Mouse (Mus musculus) cerebellum, postnatal 14 days (tissue): ENCODE measurements at regions not wholly inside any gene's neighbourhood (a gene's known extent, or its start where the extent isn't known, plus 50 kb on each side); places are given as distances from the start of the nearest gene placed in this dataset.

Experiments used
- DNase-seq, 2 experiments: peaks; one replicate each; pipeline ENCODE4 v3.0.0; 2021; ENCODE audit warnings: mixed read lengths in 2 of 2

GRCm38 (mm10) chr14:25137312-25137711 is 321.7 kb upstream of the Zmiz1 start:
- DNase-seq = no peak

- peak; percentile 64 to 69 for DNase-seq
These were observed 320.5 kb upstream of the Zmiz1 start for GRCm38 (mm10) chr14:25138485-25138884.

GRCm38 (mm10) chr14:25141933-25142332 is 317.1 kb upstream of the Zmiz1 start:
- no peak for DNase-seq

- DNase-seq = no peak
These were observed 315.9 kb upstream of the Zmiz1 start for GRCm38 (mm10) chr14:25143051-25143450.

- DNase-seq = no peak
These were observed 311.3 kb upstream of the Zmiz1 start for GRCm38 (mm10) chr14:25147731-25148130.

- no peak for DNase-seq
These were observed 308.0 kb upstream of the Zmiz1 start for GRCm38 (mm10) chr14:25150968-25151367.

- peak; percentile 34 to 47 for DNase-seq
These were observed 307.5 kb upstream of the Zmiz1 start for GRCm38 (mm10) chr14:25151485-25151884.

- DNase-seq = peak; percentile 56 to 58
These were observed 305.4 kb upstream of the Zmiz1 start for GRCm38 (mm10) chr14:25153573-25153972.

GRCm38 (mm10) chr14:25154180-25154579 is 304.8 kb upstream of the Zmiz1 start:
- no peak for DNase-seq

GRCm38 (mm10) chr14:25155008-25155783 is 303.8 kb upstream of the Zmiz1 start:
- peak; percentile 36 to 58 for DNase-seq

GRCm38 (mm10) chr14:25156171-25156570 is 302.8 kb upstream of the Zmiz1 start:
- DNase-seq = peak in 1 of 2 experiments; percentile 25

GRCm38 (mm10) chr14:25161684-25162321 is 297.2 kb upstream of the Zmiz1 start:
- DNase-seq = no peak

- DNase-seq = no peak
These were observed 292.8 kb upstream of the Zmiz1 start for GRCm38 (mm10) chr14:25166217-25166616.

- peak in 1 of 2 experiments; percentile 59 for DNase-seq
These were observed 291.4 kb upstream of the Zmiz1 start for GRCm38 (mm10) chr14:25167604-25168003.

- DNase-seq = no peak
These were observed 290.7 kb upstream of the Zmiz1 start for GRCm38 (mm10) chr14:25168310-25168709.

- DNase-seq = no peak
These were observed 285.7 kb upstream of the Zmiz1 start for GRCm38 (mm10) chr14:25173281-25173680.

GRCm38 (mm10) chr14:25173873-25174272 is 285.1 kb upstream of the Zmiz1 start:
- DNase-seq = no peak

GRCm38 (mm10) chr14:25174402-25174801 is 284.6 kb upstream of the Zmiz1 start:
- no peak for DNase-seq

GRCm38 (mm10) chr14:25176206-25176605 is 282.8 kb upstream of the Zmiz1 start:
- no peak for DNase-seq

- no peak for DNase-seq
These were observed 278.9 kb upstream of the Zmiz1 start for GRCm38 (mm10) chr14:25180126-25180525.

GRCm38 (mm10) chr14:25181406-25181805 is 277.6 kb upstream of the Zmiz1 start:
- no peak for DNase-seq

- DNase-seq = no peak
These were observed 274.9 kb upstream of the Zmiz1 start for GRCm38 (mm10) chr14:25184042-25184441.

GRCm38 (mm10) chr14:25184875-25185274 is 274.1 kb upstream of the Zmiz1 start:
- no peak for DNase-seq

- DNase-seq = peak; percentile 59 to 65
These were observed 273.4 kb upstream of the Zmiz1 start for GRCm38 (mm10) chr14:25185556-25185958.
